Mouse (Mus musculus) lung, postnatal 14 days (tissue): ENCODE measurements at regions not wholly inside any gene's neighbourhood (a gene's known extent, or its start where the extent isn't known, plus 50 kb on each side); places are given as distances from the start of the nearest gene placed in this dataset.

Source experiments
- DNase-seq: peaks from one replicate; pipeline ENCODE4 v3.0.0; 2021

DNA sequence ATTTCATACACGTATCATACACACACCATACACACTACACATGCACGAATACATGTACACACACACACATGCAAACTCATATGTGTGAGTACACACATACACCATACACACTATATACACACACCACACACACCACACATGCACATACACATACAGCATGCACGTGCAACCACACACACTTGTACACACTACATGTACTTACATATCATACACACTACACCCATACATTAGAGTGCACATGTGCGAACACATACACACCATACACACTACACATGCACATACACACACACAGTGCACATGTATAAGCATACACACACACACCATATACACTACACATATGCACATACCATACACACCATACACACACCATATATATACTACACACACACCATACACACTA is 117.5 kb downstream of the Psmg1 start:
- DNase-seq = no peak

DNA sequence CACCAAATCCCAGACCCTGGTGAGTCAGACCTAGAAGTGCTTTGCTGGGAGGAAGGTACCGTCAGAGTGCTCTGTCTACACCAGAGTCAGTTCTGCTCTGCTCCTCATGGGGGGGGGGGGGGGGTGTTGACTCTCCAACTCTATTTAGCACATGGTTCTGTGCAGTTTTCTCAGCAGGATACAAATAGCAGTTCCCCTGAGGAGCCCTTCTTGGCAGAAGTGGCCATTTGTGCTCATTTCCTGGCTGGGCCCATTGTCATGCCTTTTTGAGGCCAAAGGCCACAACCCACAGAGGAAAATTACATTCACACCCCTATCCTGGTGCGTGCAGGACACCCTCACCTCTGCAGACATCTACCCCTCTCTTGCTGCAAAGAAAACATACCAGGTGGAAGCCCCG is 118.3 kb downstream of the Psmg1 start:
- DNase-seq = no peak

DNA sequence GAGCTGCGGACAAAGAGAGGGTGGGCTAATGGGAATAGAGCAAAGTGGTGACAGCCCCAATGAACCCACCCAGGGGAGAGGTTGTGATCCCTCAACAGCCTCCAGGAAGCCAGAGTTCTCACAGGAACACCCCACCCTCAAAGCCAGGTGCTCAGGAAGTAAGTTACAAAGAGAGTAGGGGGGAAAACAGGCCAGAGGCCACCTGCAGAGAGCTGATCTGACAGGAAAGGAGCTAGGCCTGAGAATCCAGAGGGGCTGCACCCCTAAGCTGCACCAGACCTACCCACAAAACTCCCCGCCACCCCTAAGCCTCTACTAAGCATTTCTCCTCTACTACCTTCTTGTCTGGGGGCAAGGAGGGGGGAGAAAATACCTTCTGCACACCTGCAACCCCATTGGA is 120.5 kb downstream of the Psmg1 start:
- DNase-seq = no peak

DNA sequence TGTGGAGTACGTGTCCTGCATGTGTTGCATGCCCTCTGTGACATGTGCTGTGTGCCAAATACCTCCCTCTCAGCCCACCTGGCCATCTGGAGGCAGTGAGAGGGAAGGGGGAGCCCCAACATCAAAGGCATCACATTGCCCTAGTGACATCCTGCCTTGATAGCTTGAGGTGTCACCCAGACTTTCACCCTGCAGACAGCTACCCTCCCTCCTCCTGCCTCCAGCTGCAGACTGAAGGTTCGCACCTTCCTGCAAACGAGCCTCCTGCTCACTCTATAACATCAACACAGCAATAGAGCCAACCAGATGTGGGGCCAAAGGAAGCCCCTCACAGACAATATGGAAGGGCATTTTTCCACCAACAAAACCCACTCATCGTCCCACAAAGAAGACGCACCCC is 121.3 kb downstream of the Psmg1 start:
- DNase-seq = no peak

DNA sequence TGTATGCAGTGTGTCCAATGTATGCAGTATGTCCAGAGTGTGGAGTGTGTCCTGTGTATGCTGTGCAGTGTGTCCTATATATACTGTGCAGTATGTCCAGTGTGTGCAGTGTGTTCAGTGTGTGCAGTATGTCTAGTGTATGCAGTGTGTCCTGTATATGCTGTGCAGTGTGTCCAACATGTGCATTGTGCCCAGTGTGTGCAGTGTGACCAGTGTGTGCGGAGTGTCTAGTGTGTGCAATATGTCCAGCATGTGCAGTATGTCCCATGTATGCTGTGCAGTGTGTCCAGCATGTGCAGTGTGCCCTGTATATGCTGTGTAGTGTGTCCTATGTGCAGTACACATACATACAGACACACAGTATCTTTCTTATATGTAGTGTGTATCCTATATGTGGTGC is 121.9 kb downstream of the Psmg1 start:
- no peak for DNase-seq

DNA sequence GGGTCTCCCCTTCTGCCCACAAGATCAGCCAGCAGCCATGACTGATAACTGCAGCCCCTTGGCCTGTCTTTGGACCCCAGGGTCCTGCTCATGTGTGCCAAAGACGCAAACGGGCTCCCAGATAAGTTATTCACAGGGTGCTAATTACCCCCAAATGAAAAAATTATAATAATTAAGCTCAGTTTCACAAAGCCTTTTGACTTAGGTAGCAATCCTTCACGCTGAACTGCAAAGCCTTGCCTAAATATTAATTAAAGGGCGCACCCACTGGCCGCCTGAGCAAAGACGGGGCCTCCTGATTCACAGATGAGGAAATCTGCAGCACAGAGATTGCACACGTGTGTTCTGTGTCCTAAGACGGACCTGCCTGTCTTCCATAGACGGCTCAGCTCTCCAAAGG is 123.2 kb downstream of the Psmg1 start:
- DNase-seq = no peak

DNA sequence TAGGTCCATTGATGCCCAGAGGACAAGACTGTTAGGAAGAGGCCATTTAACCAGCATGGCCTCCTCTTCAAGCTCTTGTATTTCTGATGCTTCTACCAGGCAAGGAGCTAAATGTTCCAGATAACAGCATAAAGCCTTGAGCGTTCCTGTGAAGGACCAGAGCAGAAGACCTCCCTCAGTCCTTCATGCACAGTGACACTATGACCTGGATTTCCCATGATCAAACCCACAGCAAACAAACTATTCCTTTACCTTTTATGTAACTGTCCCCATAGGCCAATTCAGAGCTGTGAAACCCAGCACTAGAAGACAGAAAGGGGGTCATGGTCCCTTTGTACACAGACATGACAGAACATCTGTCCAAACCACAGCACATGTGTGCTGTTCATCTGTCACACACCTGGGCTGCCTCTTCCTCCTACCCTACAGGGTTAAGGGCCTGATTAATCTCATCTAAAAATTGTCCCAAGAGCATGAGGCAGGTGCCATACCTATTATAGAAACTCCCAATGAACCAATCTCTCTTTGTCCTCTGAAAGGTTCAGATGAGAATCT is 123.8 kb downstream of the Psmg1 start:
- no peak for DNase-seq

DNA sequence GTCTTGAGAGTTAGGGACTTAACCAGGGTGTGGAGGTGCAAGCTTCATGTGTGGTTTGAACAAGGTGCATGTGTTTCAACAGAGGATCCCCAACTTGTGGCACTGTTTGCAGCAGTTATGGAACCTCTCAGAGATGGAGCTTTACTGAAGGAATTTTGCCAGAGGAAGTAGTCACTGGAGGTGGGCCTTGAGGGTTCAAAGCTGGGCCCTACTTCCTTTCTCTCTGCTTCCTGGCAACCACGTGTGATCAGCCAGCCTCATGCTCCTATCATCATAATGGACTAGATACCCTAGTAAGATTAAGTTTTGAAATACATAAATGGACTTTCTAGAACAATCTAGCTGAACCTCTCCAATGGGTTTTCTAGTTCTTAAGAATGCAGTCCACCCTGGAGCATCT is 125.2 kb downstream of the Psmg1 start:
- DNase-seq = no peak

DNA sequence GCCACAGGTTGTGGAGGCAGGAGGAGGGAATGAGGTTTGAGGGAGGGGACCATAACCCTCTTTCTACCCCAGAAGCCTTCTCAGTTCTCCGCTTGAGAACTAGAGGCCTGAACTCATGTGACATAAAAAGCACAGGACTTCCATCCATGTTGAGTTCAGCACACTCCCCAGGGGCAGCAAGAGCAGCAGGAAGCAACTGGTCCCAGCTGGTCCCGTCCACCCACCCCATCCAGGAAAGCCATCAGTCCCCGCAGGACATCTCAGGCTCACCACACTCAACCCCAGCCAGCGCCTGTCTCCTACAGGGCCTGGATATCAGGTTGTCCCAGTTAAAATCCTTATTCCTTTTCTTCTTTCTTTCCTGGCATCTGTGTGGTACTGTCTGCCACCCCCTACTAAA is 126.1 kb downstream of the Psmg1 start:
- DNase-seq = no peak

DNA sequence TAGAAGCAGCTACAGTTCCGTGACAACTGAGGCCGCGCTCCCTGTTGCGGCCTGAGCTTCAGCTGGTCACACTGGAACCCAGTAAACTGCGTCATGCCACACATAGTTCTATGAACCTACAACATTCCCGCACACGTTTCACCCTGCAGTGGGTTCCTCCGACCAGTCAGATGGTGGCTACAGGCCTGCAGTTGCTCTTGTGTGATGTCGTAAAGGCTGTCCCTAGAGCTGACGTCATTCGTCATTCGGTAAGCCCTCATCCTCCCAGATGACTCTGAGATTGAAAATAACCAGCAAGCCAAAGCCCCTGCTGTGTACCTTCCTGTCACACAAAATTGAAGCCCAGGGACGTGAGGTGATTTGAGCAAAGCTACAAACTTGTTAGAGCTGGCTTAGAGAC is 126.7 kb downstream of the Psmg1 start:
- no peak for DNase-seq

DNA sequence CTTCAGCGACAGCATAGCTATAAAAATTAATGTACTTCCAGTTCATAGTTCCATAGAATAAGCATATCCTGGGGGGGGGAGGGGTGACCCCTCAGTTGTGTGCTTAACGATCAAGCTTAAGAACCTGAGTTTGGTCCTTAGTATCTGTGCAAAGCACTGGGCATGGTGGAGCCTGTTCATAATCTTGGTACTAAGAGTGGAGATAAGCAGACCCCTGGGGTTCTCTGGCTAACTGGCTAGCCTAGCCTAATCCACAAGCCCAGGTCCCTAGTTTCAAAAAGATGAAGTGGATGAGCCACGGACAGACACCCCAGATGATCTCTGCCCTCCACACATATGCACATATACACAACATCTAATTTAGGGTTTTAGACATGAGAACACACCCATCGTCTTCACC is 127.2 kb downstream of the Psmg1 start:
- DNase-seq = no peak

DNA sequence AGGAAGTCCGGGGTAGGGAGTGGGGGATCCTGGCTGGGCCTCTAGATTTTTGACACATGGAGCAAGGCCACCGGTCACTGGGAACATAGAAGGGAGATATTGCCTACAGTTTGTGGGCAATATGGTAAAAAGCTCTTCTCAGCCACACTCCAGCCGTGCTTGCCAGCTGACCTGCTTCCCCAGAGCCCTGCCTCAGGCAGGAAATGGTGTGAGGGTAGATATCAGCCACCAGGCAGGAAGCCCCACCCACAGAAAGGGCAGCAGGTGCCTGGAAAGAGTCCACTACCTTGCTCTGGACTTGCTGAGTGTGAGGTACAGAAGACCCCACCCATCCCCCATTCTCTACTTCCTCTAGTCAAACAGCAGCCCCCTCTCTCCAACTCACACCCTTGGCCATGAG is 128.1 kb downstream of the Psmg1 start:
- DNase-seq = peak; percentile 48

DNA sequence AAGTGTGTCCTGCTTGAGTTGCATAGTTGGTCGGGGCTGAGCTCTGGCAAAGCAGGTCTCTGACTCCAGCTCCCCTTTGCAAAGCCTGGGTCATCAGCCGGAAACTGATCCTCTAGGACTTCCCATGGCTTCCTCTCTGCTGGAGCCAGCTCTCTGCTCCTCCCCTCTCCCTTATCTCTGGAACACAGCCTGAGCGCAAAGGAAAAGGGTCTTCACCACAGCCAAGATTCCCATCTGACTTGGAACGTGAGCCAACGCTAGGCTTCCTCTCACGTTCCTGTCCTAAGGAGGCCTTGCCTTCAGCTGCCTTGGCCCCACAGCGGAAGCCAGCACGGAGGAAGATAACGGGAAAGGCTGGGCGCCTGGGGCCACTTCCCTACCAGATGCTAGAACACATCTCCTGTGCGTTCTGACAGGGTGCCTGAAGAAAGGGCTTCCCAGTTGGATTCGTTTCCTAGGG is 129.5 kb downstream of the Psmg1 start:
- peak; percentile 78 for DNase-seq

DNA sequence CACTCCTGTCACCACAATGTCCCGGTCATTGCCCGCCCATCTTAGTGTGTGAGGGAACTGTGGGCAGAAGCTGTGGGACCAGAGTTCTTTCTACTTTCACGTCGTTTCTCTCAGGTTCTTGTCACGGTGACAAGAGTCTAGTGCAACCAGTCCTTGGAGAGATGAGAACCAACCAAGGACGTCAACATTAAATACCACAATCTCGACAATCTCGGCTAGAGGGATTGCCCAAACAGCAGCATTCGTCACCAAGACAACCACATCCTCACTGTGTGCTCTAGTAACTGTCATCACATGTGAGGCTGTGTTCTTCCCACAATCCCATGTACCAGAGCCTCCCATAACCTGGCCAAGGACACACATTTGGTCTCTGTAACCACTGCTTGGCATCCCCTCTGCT is 129.9 kb downstream of the Psmg1 start:
- no peak for DNase-seq

DNA sequence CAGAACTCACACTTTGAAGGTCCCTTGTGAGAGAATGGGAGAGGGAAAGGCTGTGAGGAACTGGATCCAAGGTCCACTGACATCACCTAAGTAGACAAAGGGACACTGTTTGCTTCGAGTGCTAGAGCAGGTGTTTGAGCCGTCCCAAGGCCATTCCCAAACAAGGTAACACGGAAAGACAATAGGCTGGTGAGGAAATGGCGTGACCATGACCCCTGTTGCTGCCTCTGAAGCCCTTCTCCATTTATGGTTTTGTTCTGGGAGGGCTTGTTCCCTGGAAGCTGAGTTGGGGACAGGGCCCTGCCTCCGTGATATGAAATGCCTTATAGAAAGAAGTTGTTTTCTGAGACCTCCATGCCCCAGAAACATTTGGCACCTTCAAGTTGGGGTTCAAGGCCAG is 130.6 kb downstream of the Psmg1 start:
- no peak for DNase-seq

DNA sequence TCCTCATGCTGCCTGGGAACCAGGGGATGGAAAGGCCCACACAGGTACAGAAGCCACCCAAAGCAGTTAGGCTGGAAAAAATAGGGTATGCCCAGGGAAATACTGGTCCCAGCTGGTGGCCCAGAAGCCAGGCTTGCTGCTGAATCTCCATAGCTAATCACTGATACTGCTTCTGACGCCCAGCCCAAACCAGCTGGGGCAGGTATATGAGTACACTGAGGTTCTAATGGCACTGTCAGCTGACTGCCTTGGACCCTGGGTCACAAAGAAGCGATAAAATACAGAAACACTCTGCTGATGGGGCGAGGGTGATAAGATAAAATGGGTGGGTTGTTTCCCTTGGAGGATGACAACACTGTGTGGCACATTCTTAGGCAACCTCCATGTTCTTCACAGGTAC is 133.4 kb downstream of the Psmg1 start:
- DNase-seq = no peak

DNA sequence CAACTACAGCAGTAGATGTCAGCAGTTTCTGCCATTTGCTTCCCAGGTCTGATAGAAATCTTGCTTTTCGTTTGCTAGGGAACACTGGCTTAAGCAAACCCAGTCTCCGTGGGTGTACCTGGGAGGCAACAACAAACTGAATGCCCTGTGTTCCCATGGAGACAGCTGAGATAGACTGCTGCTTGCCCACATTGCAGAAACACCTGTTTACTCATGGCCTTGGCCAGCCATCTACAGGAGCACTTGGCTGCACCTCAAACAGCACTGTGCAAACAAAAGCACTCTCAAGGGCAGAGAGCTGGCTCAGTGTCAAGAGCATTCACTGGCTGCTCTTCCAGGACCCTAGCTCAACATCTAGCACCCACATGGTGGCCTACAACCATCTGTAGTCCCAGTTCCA is 135.5 kb downstream of the Psmg1 start:
- peak; percentile 82 for DNase-seq

DNA sequence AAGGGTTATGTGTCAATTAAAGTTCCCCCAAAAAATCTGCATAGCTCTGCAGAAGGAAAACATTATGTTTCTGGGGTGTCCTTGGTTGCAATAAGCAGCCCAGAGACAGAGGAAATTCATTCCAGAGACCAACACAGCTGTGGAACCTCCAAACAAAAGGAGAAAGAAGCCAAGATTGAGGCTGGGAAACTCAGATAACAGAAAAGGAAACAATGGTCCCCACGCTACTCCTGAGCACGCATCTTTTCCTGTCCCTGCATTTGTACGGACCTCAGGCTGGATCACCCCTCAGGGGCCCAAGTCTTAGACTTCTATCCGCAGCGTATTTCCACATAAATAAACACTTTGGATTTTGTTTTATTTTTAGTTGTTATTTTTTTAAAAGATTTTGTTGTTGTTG is 138.9 kb downstream of the Psmg1 start:
- DNase-seq = no peak

DNA sequence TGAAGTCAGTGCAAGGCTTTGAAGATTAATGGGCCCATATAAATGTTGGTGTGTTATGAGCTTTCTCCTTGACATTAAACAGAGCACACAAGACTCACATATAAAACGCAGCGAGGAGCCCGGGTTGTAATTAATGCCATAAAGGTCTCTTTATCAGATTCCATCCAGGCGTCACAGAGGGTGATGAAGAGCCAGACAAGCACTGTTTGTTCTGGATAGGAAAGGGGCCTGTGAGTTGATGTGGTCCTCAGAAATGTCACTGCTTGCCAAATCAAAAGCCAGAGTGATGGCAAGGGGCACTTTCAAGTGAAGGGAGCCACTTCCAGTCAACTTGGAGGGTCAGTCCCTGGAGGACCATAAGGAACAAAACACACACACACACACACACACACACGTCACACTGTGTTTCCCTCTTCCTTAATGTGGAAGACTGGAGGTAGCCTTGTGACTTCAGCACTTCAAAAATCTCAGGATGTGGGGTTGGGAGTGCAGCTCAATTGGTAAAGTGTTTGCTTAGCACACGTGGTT is 142.1 kb downstream of the Psmg1 start:
- peak; percentile 49 for DNase-seq

DNA sequence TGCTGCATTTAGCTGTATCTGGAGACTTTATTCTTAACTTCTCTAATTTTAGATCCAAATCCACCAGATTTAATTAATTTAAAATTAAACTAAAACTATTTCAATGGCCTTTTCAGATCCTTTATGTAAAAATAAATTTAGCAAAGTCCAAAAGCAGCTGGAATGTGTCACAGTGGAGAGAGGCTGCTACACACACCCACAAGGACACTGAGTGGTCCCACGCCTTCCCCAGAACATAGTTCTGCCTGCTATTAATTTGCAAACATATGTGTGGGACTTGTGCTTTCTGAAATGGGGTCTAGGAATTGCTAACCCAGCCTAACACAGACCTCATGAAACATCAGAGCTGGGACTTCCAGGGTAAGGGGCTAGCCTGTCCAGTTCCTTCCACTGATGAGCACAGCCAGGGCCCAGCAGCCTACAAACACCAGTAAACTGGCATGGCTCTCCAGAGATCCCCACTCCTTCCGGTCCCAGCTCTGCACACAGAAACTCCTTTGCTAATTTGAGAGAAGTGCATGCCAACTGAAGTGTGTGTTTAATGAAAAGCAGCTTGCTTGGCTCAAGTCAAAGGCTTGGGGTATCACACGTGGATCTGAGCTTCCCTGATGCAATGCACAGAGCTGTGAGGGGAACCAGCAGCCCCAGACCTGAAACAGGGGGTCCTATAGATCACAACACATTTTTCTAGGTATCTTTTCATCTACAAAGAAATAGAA is 142.8 kb downstream of the Psmg1 start:
- peak; percentile 36 for DNase-seq

DNA sequence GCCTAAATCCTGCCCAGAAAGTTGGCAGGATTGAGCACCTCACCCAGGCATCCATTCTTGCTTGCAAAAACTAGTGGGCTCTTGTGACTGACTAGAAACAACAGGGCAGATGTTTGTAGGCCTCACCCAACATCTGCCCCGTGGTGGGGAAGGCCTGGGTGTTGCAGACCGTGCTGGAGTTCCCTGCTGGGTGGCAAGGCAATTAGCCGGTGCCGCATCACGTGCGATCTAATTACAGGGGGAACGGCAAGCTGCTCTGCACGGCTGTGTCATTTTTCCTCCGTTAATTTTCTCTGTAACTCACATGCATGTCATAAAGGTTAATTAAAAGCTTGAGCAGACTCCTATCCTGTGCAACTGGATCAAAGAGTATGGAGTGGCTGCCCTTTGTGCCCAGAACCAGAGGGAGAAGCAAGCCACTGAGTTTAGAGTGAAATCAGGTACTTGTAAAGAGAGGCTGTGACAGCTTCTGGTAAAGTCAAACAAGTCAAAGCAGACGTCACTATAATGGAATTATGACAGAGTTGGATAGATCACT is 143.5 kb downstream of the Ets2 start:
- DNase-seq = no peak

DNA sequence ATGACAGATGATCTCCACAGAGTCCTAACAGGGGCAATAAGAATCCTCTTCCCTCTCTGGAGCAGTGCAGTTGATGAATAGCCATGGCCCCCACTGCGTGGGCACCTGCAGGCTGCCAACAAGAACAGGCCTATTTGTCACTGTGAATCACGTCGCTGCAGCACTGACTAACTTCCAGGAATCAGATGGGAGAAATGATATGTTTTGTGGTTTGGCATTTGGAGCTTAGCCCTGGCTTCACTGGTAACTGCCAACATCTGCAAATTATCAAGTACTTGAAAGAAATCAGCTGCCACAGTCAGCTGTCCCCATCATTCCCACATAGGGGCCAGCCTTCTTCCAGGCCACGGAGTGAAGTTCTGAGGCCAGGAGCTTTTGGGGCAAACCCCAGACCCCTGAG is 142.8 kb downstream of the Ets2 start:
- no peak for DNase-seq

DNA sequence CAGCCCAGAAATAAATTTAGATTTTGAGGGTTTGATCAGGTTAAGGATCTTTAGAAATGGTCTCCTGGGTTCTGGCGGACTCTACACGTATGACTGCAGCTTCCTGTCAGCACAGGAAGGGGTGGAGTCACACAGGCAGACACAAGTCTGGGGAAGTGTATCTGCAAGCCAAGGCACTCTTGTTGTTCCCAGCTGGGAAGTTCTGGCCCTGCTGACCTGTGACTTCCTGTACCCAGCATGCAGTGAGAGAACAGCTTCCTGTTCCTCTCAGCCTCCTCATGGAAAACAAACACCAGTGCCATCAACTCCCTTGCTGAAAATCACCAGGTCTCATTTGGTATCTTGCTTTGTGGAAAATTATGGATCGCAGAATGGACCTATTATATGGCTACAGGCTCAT is 140.9 kb downstream of the Ets2 start:
- DNase-seq = no peak

DNA sequence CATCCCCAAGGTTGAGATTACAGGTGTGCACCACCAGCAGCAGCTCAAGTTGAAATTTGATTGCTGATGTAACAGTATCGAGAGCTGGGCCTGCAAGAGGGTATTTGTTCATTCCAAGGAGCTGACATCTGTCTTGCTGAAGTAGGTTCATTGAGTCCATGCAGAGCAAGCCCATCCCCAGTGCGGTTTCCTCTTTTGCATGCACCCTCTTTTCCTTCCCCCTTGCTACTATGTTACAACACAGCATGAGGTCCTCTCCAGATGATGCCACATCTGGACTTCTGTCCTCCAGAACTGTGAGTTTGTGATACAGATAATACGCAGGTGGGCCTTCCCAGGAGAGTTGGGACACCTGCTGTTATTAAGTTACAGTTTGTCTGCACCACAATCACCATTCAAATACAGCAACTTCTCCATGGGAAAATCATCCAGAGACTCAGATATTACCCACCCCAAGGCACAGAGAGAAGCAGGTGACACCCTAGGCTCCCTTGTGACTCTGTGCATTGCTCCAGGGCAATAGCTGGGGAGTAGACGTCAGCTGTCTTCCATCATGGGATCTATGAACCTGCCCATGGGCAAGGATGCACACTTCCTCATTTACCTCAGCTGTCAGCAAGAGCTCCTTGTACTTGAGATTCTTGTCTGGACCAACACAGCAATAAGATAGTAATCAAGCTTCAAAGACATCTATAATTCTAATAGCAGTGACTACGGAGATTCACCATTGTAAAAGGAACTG is 137.8 kb downstream of the Ets2 start:
- no peak for DNase-seq
